Mouse (Mus musculus): Measurements from ENCODE around the gene Prickle2.

The Prickle2 gene

DNA sequence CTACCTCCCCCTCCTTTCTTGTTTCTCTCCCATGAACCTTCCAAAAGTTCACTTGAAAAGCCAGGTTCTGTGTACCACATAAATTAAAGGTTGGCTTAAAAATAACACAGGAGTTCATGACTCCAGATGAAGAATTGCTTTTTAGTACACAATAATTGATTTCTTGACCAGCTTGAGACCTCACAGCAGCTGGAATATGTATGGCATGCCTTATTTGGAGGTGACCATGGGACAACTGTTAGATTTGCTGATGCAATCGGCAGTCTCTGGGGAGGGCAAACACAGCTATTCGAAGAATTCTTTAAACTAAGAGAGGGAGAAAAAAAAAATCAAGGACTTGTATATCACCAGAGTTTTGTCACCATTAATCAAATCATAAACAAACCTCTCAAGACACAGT, 189.0 kb downstream of the Prickle2 start:
- DNase-seq (ENCODE audit: low read depth) = no peak

DNA sequence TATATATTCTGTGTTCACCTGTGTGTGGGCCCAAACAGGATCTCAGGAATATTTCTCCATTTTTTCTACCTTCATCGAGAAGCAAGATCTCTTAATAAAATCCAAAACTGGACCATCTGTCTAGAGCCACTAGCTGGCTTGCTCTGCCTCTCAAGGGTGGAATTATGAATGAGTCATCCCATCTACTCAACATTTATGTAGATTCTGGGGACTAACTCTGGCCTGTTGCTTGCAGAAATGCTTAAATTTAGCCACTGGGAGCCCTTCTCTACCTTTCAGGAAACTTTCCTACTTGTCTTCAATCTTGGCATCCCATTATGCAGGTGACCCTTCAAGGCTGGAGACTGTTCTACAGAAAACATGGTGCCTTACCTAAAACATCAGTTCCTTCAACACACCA, 194.0 kb downstream of the Prickle2 start:
- no peak for DNase-seq (ENCODE audit: low read depth)

GRCm38 (mm10) chr6:92509712-92510111, 196.2 kb downstream of the Prickle2 start:
- DNase-seq (ENCODE audit: low read depth) = no peak

DNA sequence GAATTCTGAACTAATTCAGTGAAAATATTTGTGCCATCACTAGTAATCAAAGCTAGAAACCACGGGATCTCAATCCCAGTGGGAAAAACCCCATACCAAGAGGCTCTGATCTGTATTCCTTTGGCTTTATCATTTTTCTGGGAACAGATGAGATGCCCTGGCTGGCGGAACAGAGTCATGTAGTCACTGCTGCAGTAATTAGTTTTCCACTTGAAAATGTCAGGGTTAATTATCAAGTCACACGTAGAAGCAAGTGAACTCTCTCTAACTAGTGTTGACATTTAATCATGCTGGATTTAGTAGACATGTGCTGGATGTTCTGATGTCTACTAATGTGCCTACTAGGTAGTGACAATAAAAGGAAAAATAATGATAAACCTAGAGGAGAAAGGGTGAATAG, 199.7 kb downstream of the Prickle2 start:
- DNase-seq (ENCODE audit: low read depth) = no peak

- DNase-seq (ENCODE audit: low read depth) = no peak
Observed at GRCm38 (mm10) chr6:92499449-92499848, 206.5 kb downstream of the Prickle2 start.

DNA sequence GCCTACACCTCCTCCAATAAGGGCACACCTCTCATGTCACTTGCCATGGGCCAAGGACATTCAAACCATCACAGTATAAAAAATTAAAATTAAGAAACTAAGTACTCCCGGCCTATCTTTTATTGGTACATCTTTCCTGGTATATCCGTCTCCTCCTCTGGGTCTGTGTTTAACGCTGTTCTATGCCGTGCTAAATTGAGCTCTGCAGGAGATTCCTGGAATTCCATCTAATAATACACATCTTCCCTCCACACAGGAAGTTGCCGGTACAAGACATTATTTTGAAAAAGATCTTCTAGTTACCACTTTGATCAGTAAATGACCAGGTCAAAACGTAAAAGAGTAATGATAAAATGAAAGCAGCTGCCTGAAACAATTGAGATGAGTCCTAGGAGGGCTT, 207.4 kb downstream of the Prickle2 start:
- DNase-seq (ENCODE audit: low read depth) = no peak

- no peak for DNase-seq (ENCODE audit: low read depth)
Observed at GRCm38 (mm10) chr6:92497279-92497678, 208.7 kb downstream of the Prickle2 start.

DNA sequence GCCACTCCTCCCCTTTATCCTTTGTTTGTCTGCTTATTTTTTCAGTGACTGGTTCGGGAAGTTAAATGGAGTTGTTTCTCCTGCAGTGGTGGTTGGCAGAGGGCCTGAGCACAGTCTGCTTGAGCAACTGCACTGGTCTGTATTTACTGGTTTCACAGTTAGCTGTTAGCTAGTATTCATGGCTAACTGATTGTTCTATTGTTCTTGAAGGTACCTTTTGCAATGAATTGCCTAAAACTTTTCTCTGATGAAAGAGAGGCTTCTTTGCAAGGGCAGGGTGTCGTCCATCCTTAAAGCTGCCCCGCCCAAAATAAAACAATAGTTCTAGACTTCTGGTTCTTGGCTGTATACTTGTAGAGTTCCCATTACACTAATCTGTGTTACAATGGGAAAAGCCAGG, 210.5 kb downstream of the Prickle2 start:
- no peak for DNase-seq (ENCODE audit: low read depth)

DNA sequence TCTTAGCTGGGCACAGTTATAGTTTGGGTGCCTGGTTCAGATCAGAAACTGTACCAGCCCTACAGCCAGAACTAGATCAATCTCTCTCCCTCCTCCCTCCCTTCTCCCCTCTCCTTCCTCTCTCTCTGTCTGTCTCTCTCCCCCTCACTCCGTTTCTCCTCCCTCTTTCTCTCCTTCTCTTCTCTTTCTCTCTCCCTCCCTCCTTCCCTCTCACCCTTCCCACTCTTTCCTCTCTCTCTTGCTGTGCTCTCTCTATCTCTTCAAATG, 224.3 kb downstream of the Prickle2 start:
- DNase-seq (ENCODE audit: low read depth) = no peak

DNA sequence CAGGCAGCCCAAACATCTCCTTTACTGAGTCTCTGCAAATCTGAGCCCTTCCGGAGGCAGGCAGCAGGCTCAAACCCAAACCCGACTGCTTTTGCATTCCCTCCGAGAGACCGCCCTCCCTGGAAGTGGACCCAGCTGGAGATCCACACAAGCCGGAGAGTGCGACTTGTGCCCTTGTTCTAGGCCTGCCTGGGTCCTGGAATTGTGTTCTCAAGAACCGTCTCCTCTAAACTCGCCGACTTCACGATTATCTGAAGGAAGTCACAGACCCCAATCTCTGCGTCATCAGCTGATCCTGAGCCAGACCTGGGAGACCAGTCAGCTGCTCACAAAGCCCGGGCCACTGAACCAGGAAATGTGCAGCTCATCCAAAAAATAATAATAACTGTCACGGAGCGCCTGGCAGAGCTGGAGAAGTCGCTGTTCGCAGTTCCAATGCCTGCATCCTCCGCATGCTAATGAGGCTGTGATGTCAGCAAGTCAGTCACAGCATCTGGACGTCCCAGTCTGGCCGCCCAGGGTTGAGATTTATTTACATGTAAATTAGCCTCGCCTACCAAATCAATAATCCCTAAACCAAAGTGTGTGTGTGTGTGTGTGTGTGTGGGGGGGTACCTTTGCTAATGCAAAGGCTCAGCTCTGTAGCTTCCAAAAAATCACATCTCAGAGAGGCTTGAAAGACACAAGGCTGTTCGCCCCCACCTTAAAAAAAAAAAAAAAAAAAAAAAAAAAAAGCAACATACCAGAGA, 224.8 kb downstream of the Prickle2 start:
- no peak for DNase-seq (ENCODE audit: low read depth)

DNA sequence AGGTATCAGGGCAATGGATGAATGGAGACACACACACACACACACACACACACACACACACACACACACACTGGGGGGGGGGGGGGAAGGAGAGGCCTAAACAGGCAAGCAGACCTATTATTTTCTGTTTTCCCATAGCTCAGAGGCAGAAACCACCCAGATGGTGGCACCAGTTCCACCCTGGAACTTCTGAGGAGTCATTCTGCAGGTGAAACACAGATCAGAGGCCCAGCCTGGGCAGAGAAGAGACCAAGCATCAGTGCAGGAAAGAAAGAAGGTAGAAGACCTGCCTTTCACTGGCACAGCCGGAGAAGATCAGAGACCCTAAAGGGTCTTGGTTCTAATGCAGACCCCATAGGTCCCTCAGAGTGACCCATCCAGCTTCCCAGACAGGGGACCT, 227.3 kb downstream of the Prickle2 start:
- no peak for DNase-seq (ENCODE audit: low read depth)

- no peak for DNase-seq (ENCODE audit: low read depth)
Observed at GRCm38 (mm10) chr6:92477621-92478020, 228.3 kb downstream of the Prickle2 start.

DNA sequence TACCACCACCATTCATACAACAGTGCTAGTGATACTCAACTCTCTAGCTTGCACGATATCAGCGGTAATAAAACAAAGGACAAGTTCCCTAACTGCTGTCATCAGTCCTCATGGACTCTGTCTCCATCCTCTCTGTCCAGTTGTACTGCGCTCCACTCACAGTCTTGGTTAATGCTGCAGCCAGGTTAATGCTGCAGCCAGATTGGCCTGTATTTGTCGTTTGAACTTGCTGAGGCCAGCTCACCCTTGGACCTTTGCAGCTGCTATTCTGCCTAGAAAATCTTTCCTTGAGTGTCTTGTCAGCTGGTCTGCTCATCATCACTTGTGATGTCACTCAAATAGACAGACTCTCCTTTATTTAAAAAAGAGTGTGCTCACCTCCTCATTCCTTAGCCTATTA, 236.5 kb downstream of the Prickle2 start:
- no peak for DNase-seq (ENCODE audit: low read depth)

GRCm38 (mm10) chr6:92468892-92469291, 237.1 kb downstream of the Prickle2 start:
- no peak for DNase-seq (ENCODE audit: low read depth)

- no peak for DNase-seq (ENCODE audit: low read depth)
Observed at GRCm38 (mm10) chr6:92468383-92468791, 237.6 kb downstream of the Prickle2 start.

- DNase-seq (ENCODE audit: low read depth) = no peak
Observed at GRCm38 (mm10) chr6:92467343-92467742, 238.6 kb downstream of the Prickle2 start.

- no peak for DNase-seq (ENCODE audit: low read depth)
Observed at GRCm38 (mm10) chr6:92465666-92466065, 240.3 kb downstream of the Prickle2 start.

DNA sequence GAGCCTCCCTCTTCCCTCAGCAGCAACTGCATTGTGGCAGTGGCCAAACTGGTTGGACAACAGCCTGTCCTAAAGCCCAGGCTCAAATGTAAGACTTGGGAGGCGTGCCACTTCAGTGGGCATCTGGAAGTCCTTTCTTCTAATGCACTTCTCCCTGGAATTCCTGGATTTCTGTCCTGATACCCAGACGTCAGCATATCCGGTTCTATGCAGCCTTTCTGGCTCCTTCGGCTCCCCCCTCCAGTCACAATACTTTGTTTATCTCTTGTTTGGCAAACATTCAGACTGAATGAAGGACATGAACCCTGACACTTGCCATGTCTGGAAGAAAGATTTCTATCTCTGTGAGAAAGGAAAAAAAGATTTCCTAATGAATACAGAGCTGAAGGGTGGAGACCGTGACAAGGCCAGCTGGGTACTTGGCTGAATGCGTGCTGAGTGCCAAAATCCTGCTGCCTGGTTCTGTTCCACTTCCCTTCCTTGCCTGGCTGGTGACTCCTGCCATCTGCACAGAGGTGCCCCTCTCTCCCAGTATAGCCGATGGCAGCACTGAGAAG, 241.1 kb downstream of the Prickle2 start:
- DNase-seq (ENCODE audit: low read depth) = no peak

DNA sequence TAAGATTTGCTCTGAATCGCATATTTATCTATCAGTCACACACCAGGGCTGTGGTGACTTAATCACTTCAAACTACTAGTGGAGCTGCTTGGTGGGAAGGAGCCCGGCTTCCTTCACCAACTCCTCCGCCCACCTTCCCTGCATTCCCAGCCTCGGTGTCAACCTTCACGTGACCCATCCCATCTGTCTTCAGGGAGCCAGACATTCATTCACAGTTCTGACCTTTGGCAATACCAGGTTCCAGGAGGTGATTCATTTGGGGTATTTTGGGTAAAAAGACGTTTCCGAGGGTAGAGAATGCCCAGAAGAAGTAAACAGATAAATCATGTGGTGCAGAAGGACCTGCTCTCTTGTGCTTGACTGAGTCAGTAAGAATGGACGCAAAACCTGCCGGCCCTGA, 242.2 kb downstream of the Prickle2 start:
- no peak for DNase-seq (ENCODE audit: low read depth)

- DNase-seq (ENCODE audit: low read depth) = no peak
Observed at GRCm38 (mm10) chr6:92460750-92461149, 245.2 kb downstream of the Prickle2 start.

GRCm38 (mm10) chr6:92458026-92458425, 247.9 kb downstream of the Prickle2 start:
- no peak for DNase-seq (ENCODE audit: low read depth)

GRCm38 (mm10) chr6:92451421-92451820, 254.5 kb downstream of the Prickle2 start:
- no peak for DNase-seq (ENCODE audit: low read depth)

- DNase-seq (ENCODE audit: low read depth) = no peak
Observed at GRCm38 (mm10) chr6:92449956-92450355, 256.0 kb downstream of the Prickle2 start.

GRCm38 (mm10) chr6:92446662-92447061, 259.3 kb downstream of the Prickle2 start:
- DNase-seq (ENCODE audit: low read depth) = no peak
